Mouse (Mus musculus) WW6 (cell line): ENCODE data around the gene Snrnp25.
A peak's percentile ranks its signal among the peaks of the same experiment; 100 is the strongest.
"Not testable (repeated sequence)": the region's sequence is repeated elsewhere in the genome, so short reads cannot be mapped to it uniquely, and the experiment has no call there.

Source experiments
- DNase-seq: peaks from one replicate; pipeline ENCODE4 v3.0.0-alpha.2; 2013; ENCODE audit warnings: low read depth, low spot score

The Snrnp25 gene

DNA sequence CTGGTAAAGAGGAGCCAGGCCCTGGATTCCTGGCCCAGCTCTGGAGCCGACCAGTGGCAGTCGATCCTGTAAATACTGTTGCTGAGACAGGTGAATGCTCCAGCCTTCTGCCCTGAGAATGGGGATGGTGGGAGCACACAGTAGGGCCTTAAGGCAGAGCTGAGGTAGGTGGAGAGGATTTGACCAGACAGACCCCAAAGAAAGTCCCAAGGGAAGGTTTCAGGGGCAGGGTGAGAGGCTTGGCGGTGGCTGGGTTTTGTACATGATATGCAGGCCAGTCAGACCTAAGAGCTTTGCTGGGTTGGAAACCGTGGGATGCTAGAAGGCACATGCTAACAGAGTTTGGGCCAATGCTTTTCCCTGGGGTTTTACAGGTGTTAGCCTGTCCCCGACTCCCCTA, 10.6 kb upstream of the Snrnp25 start:
- no peak for DNase-seq

DNA sequence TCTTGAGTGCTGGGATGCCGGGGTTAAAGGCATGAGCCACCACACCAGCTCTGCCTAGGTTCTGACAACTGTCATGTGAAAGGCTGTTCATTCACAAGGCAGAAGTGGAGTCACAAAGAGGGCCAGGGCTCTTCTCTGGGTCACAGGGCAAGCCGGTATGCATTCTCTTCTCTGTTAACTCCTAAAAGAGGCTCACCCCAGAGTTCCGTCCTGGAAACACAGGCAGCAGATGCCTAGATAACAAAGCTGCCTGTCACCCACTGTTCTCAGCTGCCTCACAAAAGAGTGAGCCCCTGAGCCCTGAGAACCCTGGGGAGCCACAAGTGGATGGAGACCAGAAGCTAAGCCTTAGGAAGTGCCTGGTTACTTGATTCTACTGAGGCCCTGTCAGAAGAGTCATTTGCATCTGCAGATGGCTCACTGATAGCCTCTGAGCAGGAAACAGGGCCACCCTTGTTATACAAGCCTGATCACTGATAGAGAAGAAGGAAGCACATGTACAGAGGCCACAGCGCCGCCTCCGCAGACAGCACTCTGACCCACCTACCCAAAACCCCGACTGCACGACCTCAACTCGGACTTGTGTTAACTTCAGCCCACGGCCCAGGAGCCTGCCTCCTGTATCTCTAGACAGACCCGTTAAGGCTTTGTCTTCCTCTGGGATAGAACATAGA, 9.2 kb upstream of the Snrnp25 start:
- no peak for DNase-seq

GRCm38 (mm10) chr11:32196727-32197126, 8.5 kb upstream of the Snrnp25 start:
- no peak for DNase-seq

DNA sequence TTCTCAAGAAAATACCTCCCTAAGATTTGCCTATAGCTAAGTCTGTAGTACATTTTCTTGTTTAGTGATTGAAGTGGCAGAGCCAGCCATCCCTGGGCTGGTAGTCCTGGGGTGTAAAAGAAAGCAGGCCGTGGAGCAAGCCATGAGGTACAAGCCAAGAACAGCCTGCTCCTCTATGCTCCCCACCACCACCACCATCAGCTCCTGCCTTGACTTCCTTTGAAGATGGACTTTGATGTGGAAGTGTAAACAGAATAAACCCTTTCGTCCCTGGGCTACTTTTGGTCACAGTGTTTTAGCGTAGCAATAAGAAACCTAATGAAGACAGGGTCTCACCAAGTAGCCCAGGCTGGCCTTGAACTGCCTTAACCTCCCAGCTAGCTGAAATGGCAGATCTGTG, 7.4 kb upstream of the Snrnp25 start:
- no peak for DNase-seq

DNA sequence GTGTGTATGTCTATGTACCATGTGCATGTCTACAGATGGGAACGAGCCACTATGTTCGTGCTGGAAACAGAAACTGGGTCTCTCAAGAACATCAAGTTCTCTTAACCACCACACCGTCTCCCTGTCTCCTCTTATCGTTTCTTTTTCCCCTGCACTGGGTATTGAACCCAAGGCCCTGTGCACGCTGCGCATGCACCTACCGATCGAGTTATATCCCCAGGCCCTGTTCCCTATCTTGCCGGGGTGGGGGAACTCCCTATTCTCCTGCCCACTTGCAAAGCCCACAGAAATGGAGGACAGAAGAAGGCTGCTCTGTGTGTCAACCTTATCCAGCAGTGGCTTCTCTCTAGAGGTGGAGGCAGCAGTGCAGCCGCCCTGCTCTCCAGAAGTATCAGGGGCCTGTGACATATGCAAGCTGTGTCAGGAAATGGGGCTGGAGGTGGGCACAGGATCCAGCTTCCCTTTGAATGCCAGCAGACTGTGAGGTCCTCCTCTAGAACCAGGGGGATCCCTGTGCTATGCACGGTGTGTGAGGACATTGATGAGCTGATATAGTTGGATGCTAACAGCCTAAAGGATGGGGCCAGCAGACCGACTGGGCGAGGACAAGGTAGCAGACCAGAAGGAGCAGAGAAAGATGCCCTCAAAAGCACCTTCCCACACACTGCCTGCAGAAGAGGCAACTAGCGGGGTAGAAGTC, 6.8 kb upstream of the Snrnp25 start:
- no peak for DNase-seq

GRCm38 (mm10) chr11:32199230-32199629, 6.0 kb upstream of the Snrnp25 start:
- DNase-seq, result no peak

DNA sequence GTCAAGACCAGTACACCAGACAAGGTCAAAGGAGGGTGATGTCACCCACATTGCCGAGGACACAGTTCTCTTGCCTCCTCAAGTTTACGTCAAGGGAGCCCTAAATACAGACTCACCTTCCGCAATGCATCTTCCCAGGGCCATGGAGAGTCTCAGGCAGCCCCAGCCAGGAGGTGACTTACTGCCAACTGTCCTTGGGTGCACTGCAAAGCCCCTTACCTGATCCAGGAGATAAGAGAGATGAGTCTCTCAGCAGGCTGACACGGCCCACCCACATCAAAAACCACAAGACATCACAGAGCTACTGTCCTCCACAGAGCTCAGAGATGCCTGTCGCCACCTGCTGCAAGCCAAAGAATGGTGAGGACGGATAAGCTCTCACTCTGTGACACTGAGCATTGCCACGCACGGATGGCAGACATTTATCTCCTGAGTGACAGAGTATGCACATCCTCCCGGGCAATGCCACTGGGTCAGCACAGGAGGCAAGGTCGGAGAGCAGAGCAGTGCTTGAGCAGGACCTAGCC, 5.1 kb upstream of the Snrnp25 start, which contains the start of gene Il9r:
TSS of gene Il9r (minus strand) at position 205 of the 527 bp plus-strand sequence.
- DNase-seq, result no peak

- not testable (repeated sequence) for DNase-seq
Observed at GRCm38 (mm10) chr11:32200992-32201391, 4.2 kb upstream of the Snrnp25 start.

DNA sequence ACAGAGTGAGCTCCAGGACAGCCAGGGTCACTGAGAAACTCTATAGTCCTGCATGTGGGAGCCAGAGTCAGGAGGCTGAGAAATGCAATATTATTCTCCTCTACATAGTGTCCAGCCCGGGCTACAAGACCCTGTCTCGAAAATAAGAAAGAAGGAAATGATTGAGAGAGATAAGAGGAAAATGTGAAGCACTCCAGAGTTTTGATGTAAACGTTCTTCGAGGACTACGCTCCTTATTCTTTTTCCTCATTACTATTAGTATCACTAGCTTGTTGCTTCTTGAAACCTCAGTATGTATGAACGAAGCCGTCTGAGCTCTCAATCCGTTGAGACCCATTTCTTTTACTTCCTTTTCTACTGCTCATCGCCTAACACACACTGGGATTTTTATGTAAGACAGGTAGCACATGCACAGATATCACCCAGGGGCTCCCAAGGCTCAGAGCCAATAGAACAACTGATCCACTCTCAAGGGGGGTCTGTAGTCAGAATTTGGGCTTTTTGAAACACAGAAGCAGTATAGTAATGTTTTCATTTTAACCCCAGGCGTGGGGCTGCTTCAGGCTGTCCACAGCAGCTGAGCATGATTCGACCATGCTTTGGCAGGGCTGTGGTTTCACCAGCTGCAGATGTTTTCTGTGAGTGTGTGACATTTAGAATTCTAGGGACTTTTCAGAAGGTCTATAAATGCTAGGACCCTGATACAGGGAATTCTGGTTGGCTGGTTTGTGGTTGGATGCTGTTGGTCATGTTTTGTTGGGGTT, 3.1 kb upstream of the Snrnp25 start:
- DNase-seq, result no peak

- DNase-seq, result no peak
Observed at GRCm38 (mm10) chr11:32210623-32211022, 5.4 kb downstream of the Snrnp25 start.

DNA sequence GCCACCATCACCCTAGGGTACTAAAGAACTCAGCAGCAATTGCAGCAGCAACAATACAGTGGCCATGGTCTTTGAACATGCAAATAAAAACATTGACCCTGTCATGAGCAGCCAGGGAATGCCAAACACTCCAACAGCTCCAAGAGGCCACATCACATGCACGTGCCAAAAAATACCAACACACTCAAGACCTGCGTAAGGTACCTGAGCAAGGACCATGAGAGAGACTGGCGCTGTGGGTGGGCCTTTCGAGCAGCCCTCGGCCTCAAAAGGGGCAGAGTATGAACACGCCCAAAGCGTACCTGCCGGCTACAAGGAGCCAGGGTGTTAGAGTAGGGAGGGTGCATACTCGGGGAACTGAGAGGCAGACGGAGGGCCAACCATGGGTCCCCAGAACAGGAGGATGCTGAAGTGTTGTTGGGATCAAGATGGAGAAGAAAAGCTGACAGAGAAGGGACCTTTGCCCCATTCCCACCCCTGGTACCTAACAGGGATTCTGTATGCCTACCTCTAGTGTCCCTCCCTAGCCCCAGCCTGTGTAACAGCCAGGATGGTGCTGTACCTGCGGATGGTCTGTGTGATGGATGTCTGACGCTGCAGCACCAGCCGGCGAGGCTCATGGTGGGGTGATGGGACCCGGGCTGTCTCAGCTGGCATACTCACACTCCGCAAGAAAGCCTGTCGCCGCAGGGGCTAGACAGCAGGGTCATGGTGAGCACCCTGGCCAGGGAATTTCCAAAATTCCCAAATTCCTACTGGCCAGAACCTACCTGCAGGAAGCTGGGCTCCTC, 10.4 kb downstream of the Snrnp25 start:
- DNase-seq, result no peak

DNA sequence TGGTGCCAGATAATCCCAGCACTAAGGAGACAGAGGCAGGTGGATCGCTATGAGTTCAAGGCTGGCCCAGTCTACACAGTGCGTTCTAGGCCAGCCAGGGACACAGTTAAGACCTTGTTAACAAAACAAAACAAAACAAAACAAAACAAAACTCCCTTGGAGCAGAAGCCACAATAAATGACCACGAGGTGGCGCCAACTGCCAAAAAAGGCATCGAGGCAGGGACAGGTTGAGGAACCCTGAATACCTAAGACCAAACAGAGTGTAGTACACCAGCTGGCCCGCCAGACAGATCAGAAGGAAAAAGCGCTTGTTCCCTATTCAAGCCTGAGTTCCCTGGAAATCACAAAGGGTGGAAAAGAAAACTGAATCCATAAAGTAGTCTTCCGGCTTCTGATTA, 11.6 kb downstream of the Snrnp25 start:
- DNase-seq, result peak; percentile 80

DNA sequence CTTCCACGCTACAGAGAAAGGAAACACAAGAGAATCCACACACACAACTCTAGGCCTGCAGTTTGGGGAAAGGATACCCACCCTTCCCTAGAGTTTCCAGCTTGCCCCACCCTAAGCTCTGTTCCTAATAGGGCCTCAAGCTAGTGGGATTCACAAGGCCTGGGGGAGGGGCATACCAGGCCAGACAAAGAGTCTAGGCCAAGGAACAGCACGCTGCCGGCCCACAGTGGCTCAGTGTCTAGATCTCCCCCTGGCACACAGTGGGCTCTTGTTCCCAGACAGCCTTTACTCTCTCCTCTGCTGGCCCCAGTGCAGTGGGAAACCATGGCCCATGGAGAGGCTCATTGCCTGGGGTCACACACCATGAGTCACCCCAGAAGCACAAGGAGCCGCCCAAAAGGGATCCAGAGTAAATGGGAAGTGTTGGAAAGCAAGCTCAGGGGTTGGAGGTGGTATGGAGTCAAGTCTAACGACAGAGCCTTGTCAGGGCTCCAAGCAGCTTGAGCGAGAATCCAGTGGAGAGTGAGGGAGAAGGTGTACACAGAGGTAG, 13.4 kb downstream of the Snrnp25 start:
- no peak for DNase-seq

- DNase-seq, result no peak
Observed at GRCm38 (mm10) chr11:32219287-32219686, 14.1 kb downstream of the Snrnp25 start.

- DNase-seq, result no peak
Observed at GRCm38 (mm10) chr11:32220607-32221224, 15.5 kb downstream of the Snrnp25 start.

GRCm38 (mm10) chr11:32221225-32221950, 16.2 kb downstream of the Snrnp25 start:
- DNase-seq, result no peak

DNA sequence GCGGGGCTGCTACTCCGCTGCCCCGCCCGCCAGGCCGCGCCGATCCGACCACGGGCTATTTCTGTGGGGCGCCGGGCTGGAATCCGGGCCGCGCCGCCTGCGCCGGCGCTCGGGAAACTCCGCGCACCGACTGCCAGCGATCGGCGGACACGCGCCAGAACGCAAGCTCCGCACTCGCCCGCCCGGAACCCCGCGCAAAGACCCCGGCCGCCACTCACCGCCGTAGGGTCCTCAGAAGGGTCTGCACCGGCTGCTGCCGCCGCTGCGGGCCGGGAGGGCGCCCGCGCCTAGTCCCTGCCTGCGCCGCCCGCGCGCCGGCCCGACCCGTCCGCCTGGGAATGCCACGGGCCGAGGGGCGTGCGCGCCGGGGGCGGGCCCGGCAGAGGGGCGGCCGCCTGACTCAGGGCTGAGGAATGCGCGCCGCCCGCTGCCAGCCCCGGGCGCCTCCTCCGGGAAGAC, 16.8 kb downstream of the Snrnp25 start, which contains the start of gene Rhbdf1:
TSS of gene Rhbdf1 (minus strand) at position 350 of the 459 bp plus-strand sequence.
- no peak for DNase-seq

DNA sequence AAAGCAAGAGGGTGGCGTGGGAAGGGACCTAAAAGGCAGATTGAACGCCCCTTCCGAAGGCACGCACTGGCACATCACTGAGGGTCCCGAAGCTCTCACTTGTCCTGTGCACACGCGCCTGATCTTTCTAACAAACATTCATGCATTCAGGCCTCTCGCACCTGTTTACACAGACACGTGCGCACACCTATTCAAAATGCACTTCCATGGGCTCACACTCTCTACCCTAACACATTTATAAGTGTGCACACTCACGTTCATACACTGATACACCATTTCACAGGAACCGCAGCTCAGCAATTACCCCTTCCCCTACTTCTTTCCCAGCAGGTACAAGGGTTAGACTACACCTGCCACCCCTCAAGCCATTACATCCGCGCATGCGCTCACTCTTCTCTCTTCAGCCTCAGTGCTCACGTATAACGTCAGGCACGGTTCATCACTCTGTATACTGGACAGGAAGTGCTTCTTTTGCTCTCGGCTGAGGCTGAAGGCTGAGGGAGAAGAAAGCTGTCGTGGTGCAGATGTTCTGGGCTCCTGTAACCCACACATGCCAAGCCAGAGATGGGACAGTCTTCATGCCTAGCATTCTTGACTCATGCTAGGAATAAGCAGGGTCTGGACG, 17.5 kb downstream of the Snrnp25 start:
- no peak for DNase-seq

DNA sequence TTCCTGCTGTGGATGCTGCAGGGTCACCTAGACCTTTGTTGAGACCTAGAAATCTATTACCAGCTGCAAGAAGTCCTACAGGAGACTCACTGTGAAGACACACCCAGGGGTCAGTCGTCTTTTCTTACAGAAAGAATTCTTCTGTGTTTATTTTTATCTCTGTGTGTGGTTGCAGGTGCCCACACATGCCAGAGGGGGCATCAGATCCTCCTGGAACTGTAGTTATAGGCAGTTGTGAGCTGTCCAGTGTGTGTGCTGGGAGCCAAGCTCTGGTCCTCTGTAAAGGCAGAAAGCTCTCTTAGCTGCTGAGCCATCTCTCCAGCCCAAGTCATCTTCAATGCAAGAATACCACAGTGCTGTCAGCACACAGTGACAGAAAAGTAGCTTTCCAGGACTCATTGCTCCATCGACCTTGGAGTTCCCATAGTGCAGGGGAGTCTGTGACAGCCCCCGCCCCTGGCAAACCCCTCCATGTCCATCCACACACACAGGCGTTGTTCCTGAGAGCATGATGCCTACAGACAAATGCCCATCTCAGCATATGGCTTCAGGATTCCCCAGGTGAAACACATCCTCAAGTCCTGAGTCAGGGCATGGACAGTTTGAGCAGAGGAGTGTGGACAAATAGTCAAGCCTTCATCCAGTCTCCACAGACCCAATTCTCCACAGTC, 18.2 kb downstream of the Snrnp25 start:
- no peak for DNase-seq
